Mouse (Mus musculus) adrenal gland, adult 10 weeks (tissue): Measurements from ENCODE around the gene Slc24a3. TPM values are rescaled to one million over a fixed set of nuclear protein-coding genes. Genes with fewer than 3 reads are reported as not detected.

Experiments
- polyA plus RNA-seq: library from polyadenylated mRNA; stranded (reverse); fragments of 350-450 nt; fragmentation: Illumina TruSeq; extraction: RNeasy Lipid Tissue Mini Kit (QIAGEN cat#74804); gene quantifications from one replicate; pipeline ENCODE4 v1.2.3, GENCODE M21; 2014; ENCODE audit warnings: low read depth, low replicate concordance

Slc24a3 gene
- 8.9 TPM for polyA plus RNA-seq

GRCm38 (mm10) chr2:145167664-145168360 is at the start of gene Slc24a3:
TSS of gene Slc24a3 (plus strand) at chr2:145167754.

GRCm38 (mm10) chr2:145675142-145675755 is 507.7 kb downstream of the Slc24a3 start, which contains the start of gene Rin2:
TSS of gene Rin2 (plus strand) at chr2:145675215.

